22 mouse cellular contexts compared by ENCODE assay signal in the genomic region with DNA sequence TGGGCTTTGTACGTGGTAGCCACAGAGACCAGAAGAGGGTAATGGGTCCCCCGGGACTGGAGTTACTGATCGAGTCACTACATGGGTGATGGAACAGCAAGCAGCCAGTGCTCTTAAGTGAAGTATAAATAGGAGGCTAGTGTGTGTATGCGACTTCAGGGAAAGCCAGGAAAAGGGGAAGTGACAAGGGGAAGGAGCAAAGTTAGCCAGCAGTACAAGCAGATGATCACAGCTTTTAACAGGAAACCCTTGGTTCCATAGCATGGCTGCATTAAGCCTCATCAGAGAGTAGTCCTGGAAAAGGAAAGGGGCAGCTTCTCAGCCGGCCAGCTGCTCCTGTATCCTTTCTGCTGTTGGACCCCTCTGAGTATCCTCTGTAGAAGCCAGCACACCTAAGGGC. TPM values are rescaled to one million over a fixed set of nuclear protein-coding genes. Genes with fewer than 3 reads are reported as not detected.
DNase-seq lines count a peak whose midpoint lies in the region; ATAC-seq and TF ChIP-seq lines count a peak whose summit lies in the region.
"Had no signal": no experiment of that assay in that cellular context is flagged by ENCODE, and none has a peak within 500 bp of the region (broad histone marks: within the 10 kb centered on the region; RNA-seq: fewer than 3 reads in every experiment).

No protein-coding gene starts in this region.

- no peak overlapping the region for H3K27ac ChIP-seq in forebrain, embryonic 11.5 days (ENCODE audit: low read depth, low read length)
- no peak overlapping the region for H3K27ac ChIP-seq in forebrain, embryonic 15.5 days (replicated peaks)
- peak overlapping the region; percentile 43 for H3K27ac ChIP-seq in bone marrow macrophage, adult 2 months (ENCODE audit: insufficient read depth, low read depth, low read length)
- H3K27ac ChIP-seq: embryonic facial prominence, embryonic 13.5 days; heart, embryonic 13.5 days; hindbrain, embryonic 13.5 days; intestine, embryonic 15.5 days had no signal

- peak; percentile 24 for DNase-seq in forebrain, embryonic 11.5 days (ENCODE audit: low spot score)
- DNase-seq in urinary bladder, adult 2 months (ENCODE audit: low spot score), result peak; percentile 17
- no peak for DNase-seq in urinary bladder, postnatal 4 days (ENCODE audit: low spot score in 2 of 2)
- no peak for DNase-seq in frontal cortex, postnatal 14 days (ENCODE audit: low spot score in 2 of 2)
- DNase-seq in heart, postnatal 10 days, result no peak
- DNase-seq: adrenal gland, postnatal 36 days; cerebellum, adult 11 months; cerebellum, adult 8-10 months; cerebellum, postnatal 14 days; embryo, embryonic 11 days; gastrocnemius, postnatal 10 days; kidney, adult 18-20 months had no signal

- H3K4me1 ChIP-seq in forebrain, embryonic 11.5 days (replicated peaks; ENCODE audit: control insufficient read depth, insufficient read depth, low read length), result peaks cover 12% of the 10 kb centered on the region; the same call in 1 of the 2 replicates
- H3K4me1 ChIP-seq in forebrain, embryonic 15.5 days, result peaks cover 51% of the 10 kb centered on the region
- peaks cover 43% of the 10 kb centered on the region for H3K4me1 ChIP-seq in bone marrow macrophage, adult 2 months (ENCODE audit: control insufficient read depth, insufficient read depth, low read length)

- 93% methylated on average over 5 of the region's 5 CpGs for WGBS in forebrain, embryonic 11.5 days
- 89% methylated on average over 5 of the region's 5 CpGs for WGBS in forebrain, embryonic 15.5 days

- H3K9ac ChIP-seq in forebrain, embryonic 11.5 days (ENCODE audit: low read length), result no peak overlapping the region
- H3K9ac ChIP-seq in forebrain, embryonic 15.5 days (replicated peaks), result no peak overlapping the region
- H3K9ac ChIP-seq: embryonic facial prominence, embryonic 13.5 days; heart, embryonic 13.5 days; hindbrain, embryonic 13.5 days; intestine, embryonic 15.5 days had no signal

- intact Hi-C loops in heart, postnatal 10 days (cut with DNase I), result no loop called here

- H3K4me2 ChIP-seq in forebrain, embryonic 11.5 days (ENCODE audit: low read depth, low read length, severe bottlenecking), result no peak overlapping the region
- no peak overlapping the region for H3K4me2 ChIP-seq in forebrain, embryonic 15.5 days (replicated peaks)
- H3K4me2 ChIP-seq: embryonic facial prominence, embryonic 13.5 days; heart, embryonic 13.5 days; hindbrain, embryonic 13.5 days; intestine, embryonic 15.5 days had no signal

- TF ChIP-seq POLR2A in bone marrow macrophage, adult 2 months (IDR thresholded peaks at IDR 0.05; ENCODE audit: borderline replicate concordance, low read depth, low read length), result no peak

- no peaks in the 10 kb centered on the region for H3K9me3 ChIP-seq in forebrain, embryonic 11.5 days (ENCODE audit: control insufficient read depth, low read length)
- H3K9me3 ChIP-seq in forebrain, embryonic 15.5 days, result no peaks in the 10 kb centered on the region
- H3K9me3 ChIP-seq: embryonic facial prominence, embryonic 13.5 days; heart, embryonic 13.5 days; hindbrain, embryonic 13.5 days; intestine, embryonic 15.5 days had no signal

- no peak for ATAC-seq in forebrain, embryonic 11.5 days (replicated peaks; ENCODE audit: low FRiP score)
- no peak for ATAC-seq in forebrain, embryonic 15.5 days (replicated peaks)
- ATAC-seq: activated CD4-positive, CD25-positive, alpha-beta regulatory T cell, adult 4 months; forebrain, embryonic 14.5 days; intestine, embryonic 15.5 days; Patski had no signal

- H3K36me3 ChIP-seq in forebrain, embryonic 11.5 days (ENCODE audit: control insufficient read depth, insufficient read depth, low read length), result no peaks in the 10 kb centered on the region
- peaks cover 15% of the 10 kb centered on the region for H3K36me3 ChIP-seq in forebrain, embryonic 15.5 days
- H3K36me3 ChIP-seq: intestine, embryonic 15.5 days had no signal

- peaks cover 28% of the 10 kb centered on the region for H3K27me3 ChIP-seq in forebrain, embryonic 11.5 days (ENCODE audit: control insufficient read depth, insufficient read depth, low read length)
- peaks cover 13% of the 10 kb centered on the region for H3K27me3 ChIP-seq in forebrain, embryonic 15.5 days
- H3K27me3 ChIP-seq: Patski had no signal

- no peak overlapping the region for H3K4me3 ChIP-seq in forebrain, embryonic 11.5 days (ENCODE audit: low read depth, low read length)
- H3K4me3 ChIP-seq in forebrain, embryonic 15.5 days, result no peak overlapping the region
- H3K4me3 ChIP-seq in bone marrow macrophage, adult 2 months (ENCODE audit: insufficient read depth, low read length), result no peak overlapping the region
- H3K4me3 ChIP-seq: embryonic facial prominence, embryonic 13.5 days; heart, embryonic 13.5 days; hindbrain, embryonic 13.5 days; intestine, embryonic 15.5 days had no signal

- TF ChIP-seq CTCF in bone marrow macrophage, adult 2 months (IDR thresholded peaks at IDR 0.05; ENCODE audit: low read depth, low read length), result no peak

RNA-seq across cellular contexts. Expression of a gene that starts 2.6 kb away (rescaled TPM):
- 14.0 and 17.0 TPM in 2 replicates for polyA plus RNA-seq in forebrain, embryonic 11.5 days (2014; fragmentation: Nextera tagmentation; extraction: Ambion mirVana)
- polyA plus RNA-seq in forebrain, embryonic 15.5 days (2015; fragmentation: Nextera tagmentation; extraction: Ambion mirVana), result 134 and 145 TPM in 2 replicates
- polyA plus RNA-seq in urinary bladder, adult 2 months (2012; rRNA removed), result 0.58 and 0.62 TPM in 2 replicates
- polyA plus RNA-seq in bone marrow macrophage, adult 2 months (2012; ENCODE audit: insufficient read depth, insufficient read length, missing spikeins), result 0.41 and 0.79 TPM in 2 replicates
- not detected for total RNA-seq in heart, postnatal 10 days (2021)
- total RNA-seq: common myeloid progenitor, adult 5-6 weeks had no signal

RNA-seq across cellular contexts. Expression of a gene that starts 3.6 kb away (rescaled TPM):
- polyA plus RNA-seq in forebrain, embryonic 11.5 days (2014; fragmentation: Nextera tagmentation; extraction: Ambion mirVana), result 54.9 and 55.4 TPM in 2 replicates
- 38.7 TPM in 2 replicates for polyA plus RNA-seq in forebrain, embryonic 15.5 days (2015; fragmentation: Nextera tagmentation; extraction: Ambion mirVana)
- 21.0 and 23.7 TPM in 2 replicates for polyA plus RNA-seq in urinary bladder, adult 2 months (2012; rRNA removed)
- polyA plus RNA-seq in bone marrow macrophage, adult 2 months (2012; ENCODE audit: insufficient read depth, insufficient read length, missing spikeins), result 21.6 and 22.0 TPM in 2 replicates
- 10 to 100 TPM; 18.9 to 19.8 TPM for total RNA-seq in heart, postnatal 10 days (2021)

RNA-seq across cellular contexts. Expression of a gene that starts 3.6 kb away (rescaled TPM):
- 1.7 and 1.9 TPM in 2 replicates for polyA plus RNA-seq in forebrain, embryonic 11.5 days (2014; fragmentation: Nextera tagmentation; extraction: Ambion mirVana)
- 1.4 and 2.0 TPM in 2 replicates for polyA plus RNA-seq in forebrain, embryonic 15.5 days (2015; fragmentation: Nextera tagmentation; extraction: Ambion mirVana)
- polyA plus RNA-seq in urinary bladder, adult 2 months (2012; rRNA removed), result 7.6 and 10.7 TPM in 2 replicates
- polyA plus RNA-seq in bone marrow macrophage, adult 2 months (2012; ENCODE audit: insufficient read depth, insufficient read length, missing spikeins), result 3.9 and 6.0 TPM in 2 replicates
- 1 to 10 TPM in 1 of 2 experiments, under 1 TPM in 1; 0.93 to 2.9 TPM for total RNA-seq in heart, postnatal 10 days (2021)

RNA-seq across cellular contexts. Expression of a gene that starts 15.1 kb away (rescaled TPM):
- 111 and 127 TPM in 2 replicates for polyA plus RNA-seq in forebrain, embryonic 11.5 days (2014; fragmentation: Nextera tagmentation; extraction: Ambion mirVana)
- polyA plus RNA-seq in forebrain, embryonic 15.5 days (2015; fragmentation: Nextera tagmentation; extraction: Ambion mirVana), result 79.5 and 83.9 TPM in 2 replicates
- 31.4 and 34.8 TPM in 2 replicates for polyA plus RNA-seq in urinary bladder, adult 2 months (2012; rRNA removed)
- 11.7 and 16.9 TPM in 2 replicates for polyA plus RNA-seq in bone marrow macrophage, adult 2 months (2012; ENCODE audit: insufficient read depth, insufficient read length, missing spikeins)
- 10 to 100 TPM; 20.8 to 21.5 TPM for total RNA-seq in heart, postnatal 10 days (2021)

RNA-seq across cellular contexts. Expression of a gene that starts 22.9 kb away (rescaled TPM):
- 37.6 and 38.4 TPM in 2 replicates for polyA plus RNA-seq in forebrain, embryonic 11.5 days (2014; fragmentation: Nextera tagmentation; extraction: Ambion mirVana)
- 19.1 and 20.9 TPM in 2 replicates for polyA plus RNA-seq in forebrain, embryonic 15.5 days (2015; fragmentation: Nextera tagmentation; extraction: Ambion mirVana)
- polyA plus RNA-seq in urinary bladder, adult 2 months (2012; rRNA removed), result 42.9 and 54.2 TPM in 2 replicates
- polyA plus RNA-seq in bone marrow macrophage, adult 2 months (2012; ENCODE audit: insufficient read depth, insufficient read length, missing spikeins), result 28.0 and 29.6 TPM in 2 replicates
- total RNA-seq in heart, postnatal 10 days (2021), result 10 to 100 TPM; 25.1 to 25.4 TPM

Comparison
In these comparisons a context has a peak if more than half of its experiments do, and no peak if none do; other contexts are left out.
1. DNase-seq: peak in forebrain, embryonic 11.5 days (single experiment) and urinary bladder, adult 2 months (single experiment); none in urinary bladder, postnatal 4 days (0 of 2), frontal cortex, postnatal 14 days (0 of 2) and heart, postnatal 10 days (0 of 2).